Mouse (Mus musculus) ovary, postnatal 36 days (tissue): ENCODE measurements around the gene Mt2.
"Not testable (repeated sequence)": the region's sequence is repeated elsewhere in the genome, so short reads cannot be mapped to it uniquely, and the experiment has no call there.

ENCODE experiments used
- DNase-seq: peaks from one replicate; pipeline ENCODE4 v3.0.0; 2022; ENCODE audit warnings: low spot score, mixed read lengths

The Mt2 gene

GRCm38 (mm10) chr8:94172075-94172808, at the start of gene Mt2:
Mt2 (plus strand) TSS chr8:94172664.
- peak; percentile 78 for DNase-seq

- no peak for DNase-seq
These were observed 49.6 kb upstream of the Mt2 start for GRCm38 (mm10) chr8:94122711-94123468.

GRCm38 (mm10) chr8:94127711-94128110, 44.8 kb upstream of the Mt2 start:
- no peak for DNase-seq

- no peak for DNase-seq
These were observed 43.2 kb upstream of the Mt2 start for GRCm38 (mm10) chr8:94129133-94129789.

- DNase-seq, result no peak
These were observed 42.3 kb upstream of the Mt2 start for GRCm38 (mm10) chr8:94130126-94130525.

GRCm38 (mm10) chr8:94132096-94132495, 40.4 kb upstream of the Mt2 start:
- DNase-seq, result no peak

GRCm38 (mm10) chr8:94134601-94135000, 37.9 kb upstream of the Mt2 start:
- not testable (repeated sequence) for DNase-seq

- no peak for DNase-seq
These were observed 36.9 kb upstream of the Mt2 start for GRCm38 (mm10) chr8:94135556-94135955.

GRCm38 (mm10) chr8:94136192-94136591, 36.3 kb upstream of the Mt2 start:
- DNase-seq, result no peak

GRCm38 (mm10) chr8:94136933-94137332, 35.5 kb upstream of the Mt2 start, which contains the start of gene Mt4:
Mt4 (plus strand) TSS chr8:94137197.
- no peak for DNase-seq

- DNase-seq, result no peak
These were observed 32.1 kb upstream of the Mt2 start for GRCm38 (mm10) chr8:94140266-94140795.

- DNase-seq, result no peak
These were observed 24.2 kb upstream of the Mt2 start for GRCm38 (mm10) chr8:94148236-94148635.

- no peak for DNase-seq
These were observed 21.5 kb upstream of the Mt2 start for GRCm38 (mm10) chr8:94150925-94151324.

- peak; percentile 79 for DNase-seq
These were observed 19.8 kb upstream of the Mt2 start, which contains the start of gene Mt3 for GRCm38 (mm10) chr8:94152513-94153300. Mt3 (plus strand) TSS chr8:94152607.

- DNase-seq, result no peak
These were observed 19.0 kb upstream of the Mt2 start for GRCm38 (mm10) chr8:94153451-94153850.

- DNase-seq, result no peak
These were observed 17.9 kb upstream of the Mt2 start for GRCm38 (mm10) chr8:94154537-94154936.

GRCm38 (mm10) chr8:94156092-94156491, 16.4 kb upstream of the Mt2 start:
- no peak for DNase-seq

- not testable (repeated sequence) for DNase-seq
These were observed 6.7 kb upstream of the Mt2 start for GRCm38 (mm10) chr8:94165772-94166171.

- DNase-seq, result peak; percentile 89
These were observed 5.2 kb upstream of the Mt2 start for GRCm38 (mm10) chr8:94167244-94167643.

GRCm38 (mm10) chr8:94169547-94169946, 2.9 kb upstream of the Mt2 start:
- no peak for DNase-seq

- DNase-seq, result no peak
These were observed 1.1 kb upstream of the Mt2 start for GRCm38 (mm10) chr8:94171321-94171755.
